Mouse (Mus musculus): ENCODE data around the gene Stx2.
"Not testable (repeated sequence)": the region's sequence is repeated elsewhere in the genome, so short reads cannot be mapped to it uniquely, and the experiment has no call there.

Gene Stx2

GRCm38 (mm10) chr5:129015020-129015419, 6.6 kb upstream of the Stx2 start:
- in situ Hi-C loops (cut with MboI; ENCODE audit: low sequenced_read_pairs): loop anchor here (25.0 kb wide), 2 partner anchors 1247 to 1403 kb away; partner anchors contain the start of genes Sbds and Tyw1

DNA sequence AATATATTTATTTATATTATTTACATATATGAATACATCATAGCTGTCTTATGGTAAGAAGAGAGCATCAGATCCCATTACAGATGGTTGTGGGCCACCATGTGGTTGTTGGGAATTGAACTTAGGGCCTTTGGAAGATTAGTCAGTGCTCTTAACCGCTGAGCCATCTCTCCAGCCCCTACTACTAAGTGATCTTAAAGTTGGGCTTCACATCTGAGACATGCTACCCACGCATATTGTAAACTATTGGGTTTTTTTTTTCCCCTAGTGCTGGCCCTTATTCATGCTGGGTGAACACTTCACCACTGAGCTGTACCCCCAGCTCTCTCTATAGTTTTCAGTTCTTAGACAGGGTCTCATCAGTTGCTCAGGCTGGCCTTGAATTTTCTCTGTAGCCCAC, 2.6 kb upstream of the Stx2 start:
- in situ Hi-C loops (cut with MboI; ENCODE audit: low sequenced_read_pairs): loop anchor here (25.0 kb wide), 2 partner anchors 1251 to 1399 kb away; partner anchors contain the start of genes Sbds and Tyw1

GRCm38 (mm10) chr5:129009577-129009976, 1.2 kb upstream of the Stx2 start:
- in situ Hi-C loops (cut with MboI; ENCODE audit: low sequenced_read_pairs): loop anchor here (25.0 kb wide), 2 partner anchors 1253 to 1397 kb away; partner anchors contain the start of genes Sbds and Tyw1

- in situ Hi-C loops (cut with MboI; ENCODE audit: low sequenced_read_pairs): loop anchor here (25.0 kb wide), 2 partner anchors 1254 to 1396 kb away; partner anchors contain the start of genes Sbds and Tyw1
Observed at GRCm38 (mm10) chr5:129008008-129008407, 366 bp downstream of the Stx2 start.

DNA sequence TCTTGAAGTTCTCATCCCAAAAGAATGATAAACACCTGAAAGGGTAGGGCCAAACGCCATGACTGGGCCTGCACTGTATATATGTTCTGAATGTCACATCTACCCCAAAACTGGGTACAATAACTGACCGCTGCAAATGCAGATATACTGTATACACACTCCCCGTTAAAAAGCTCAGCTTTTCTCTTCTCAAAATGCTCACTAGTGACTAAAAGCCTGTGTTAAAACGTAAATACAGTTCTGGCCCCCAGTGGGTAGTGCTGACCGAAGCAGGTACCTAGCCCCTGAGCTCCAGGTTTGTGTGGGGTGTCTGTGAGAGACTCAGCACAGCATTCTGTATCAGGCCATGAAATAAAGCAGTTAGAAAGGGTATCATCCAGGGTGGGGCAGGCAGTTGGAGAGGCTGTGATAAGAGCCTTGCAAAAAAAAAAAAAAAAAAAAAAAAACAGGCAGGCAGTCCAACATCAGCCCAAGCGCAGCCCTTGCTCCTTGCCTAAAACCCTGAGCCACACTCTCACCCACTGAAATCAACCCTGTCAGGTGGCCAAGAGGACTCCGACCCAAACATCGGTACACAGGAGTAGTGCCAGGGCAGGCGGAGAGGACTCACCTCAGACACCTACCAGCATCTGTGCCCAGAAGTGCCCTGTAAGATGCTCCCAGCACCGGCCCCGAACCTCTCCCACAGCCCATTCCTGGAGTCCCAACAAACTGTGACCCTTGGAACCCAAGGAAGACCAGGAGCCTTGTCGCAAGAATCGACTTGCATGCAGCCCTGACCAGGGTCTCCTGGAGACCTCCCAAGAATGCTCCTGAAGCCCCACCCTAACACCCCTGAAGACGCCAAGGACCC, 1.0 kb downstream of the Stx2 start:
- in situ Hi-C loops (cut with MboI; ENCODE audit: low sequenced_read_pairs): loop anchor here (25.0 kb wide), 2 partner anchors 1255 to 1395 kb away; partner anchors contain the start of genes Sbds and Tyw1

DNA sequence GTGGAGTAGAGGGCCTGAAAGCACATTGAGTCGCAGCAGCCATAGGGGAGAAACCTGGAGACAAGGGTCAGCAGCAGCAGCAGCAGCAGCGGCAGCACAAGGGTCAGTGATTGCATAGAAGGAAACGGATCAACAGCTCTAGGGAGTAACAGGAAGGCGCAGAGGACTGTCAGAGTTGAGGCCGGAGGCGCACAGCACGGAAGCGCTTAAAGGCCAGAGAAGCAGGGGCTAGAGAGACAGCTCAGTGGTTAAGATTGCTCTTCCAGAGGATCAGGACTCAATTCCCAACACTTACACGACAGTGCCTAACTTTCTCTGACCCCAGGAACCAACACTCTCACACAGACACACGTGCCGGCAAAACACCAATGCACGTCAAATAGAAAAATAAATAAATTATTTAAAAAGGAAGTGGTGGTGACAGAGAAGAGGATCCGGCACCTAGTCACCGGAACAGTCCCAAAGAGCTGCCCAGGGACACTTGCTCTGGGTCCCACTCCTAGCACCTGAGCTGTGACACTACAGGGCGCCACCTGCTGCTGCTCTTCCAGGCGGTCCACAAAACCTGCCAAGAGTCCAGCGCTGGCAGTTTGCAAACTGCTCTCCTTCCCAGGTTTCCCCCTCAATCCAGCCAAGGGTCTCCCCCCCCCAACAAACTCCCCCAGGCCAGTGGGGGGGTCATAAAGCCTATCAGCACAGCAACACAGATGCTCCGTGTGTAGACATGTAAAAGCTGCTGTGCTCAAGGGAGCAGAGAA, 2.2 kb downstream of the Stx2 start:
- in situ Hi-C loops (cut with MboI; ENCODE audit: low sequenced_read_pairs): loop anchor here (25.0 kb wide), 2 partner anchors 1256 to 1394 kb away; partner anchors contain the start of genes Sbds and Tyw1

DNA sequence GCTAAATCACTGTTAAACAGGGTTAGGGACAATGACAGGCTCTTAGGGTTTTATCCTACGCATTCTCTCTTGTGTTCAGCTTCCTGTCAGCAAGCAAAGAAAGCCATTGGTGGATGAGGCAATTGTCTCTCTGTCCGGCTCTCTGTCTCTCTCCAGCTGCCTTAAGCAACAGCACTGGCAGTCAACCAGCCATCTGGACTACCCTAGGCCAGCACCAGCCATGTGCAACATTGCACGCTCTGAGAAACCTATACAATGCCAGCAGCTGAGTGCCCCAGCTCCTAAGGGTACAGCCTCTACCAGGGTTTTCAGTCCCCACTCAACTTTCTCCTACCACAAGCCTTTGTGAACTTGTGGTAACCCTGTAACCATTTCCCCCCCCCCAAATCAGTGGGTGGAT, 3.0 kb downstream of the Stx2 start:
- in situ Hi-C loops (cut with MboI; ENCODE audit: low sequenced_read_pairs): loop anchor here (25.0 kb wide), 2 partner anchors 1257 to 1393 kb away; partner anchors contain the start of genes Sbds and Tyw1

DNA sequence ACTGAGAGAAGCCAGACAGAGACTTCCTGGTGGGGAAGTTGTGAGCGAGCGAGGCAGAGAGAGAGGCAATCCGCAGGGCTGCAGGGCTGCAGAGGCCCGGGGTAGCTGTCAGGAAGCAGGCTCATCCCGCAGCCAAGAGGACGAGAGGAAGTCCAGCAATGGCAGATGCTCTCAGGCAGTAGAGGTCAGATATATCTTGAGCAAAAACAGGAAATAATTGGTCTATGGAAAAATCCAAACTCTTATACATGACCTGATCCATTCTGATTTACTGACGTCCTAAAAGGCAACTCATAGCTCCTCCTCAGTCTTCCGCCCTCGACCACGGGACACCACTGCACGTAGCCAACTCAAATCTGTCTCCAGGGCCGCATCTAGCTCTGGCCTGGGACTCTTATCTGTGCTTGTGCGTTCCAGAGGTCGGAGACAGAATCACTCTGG, 5.8 kb downstream of the Stx2 start:
- in situ Hi-C loops (cut with MboI; ENCODE audit: low sequenced_read_pairs): loop anchor here (25.0 kb wide), 2 partner anchors 1260 to 1390 kb away; partner anchors contain the start of genes Sbds and Tyw1

DNA sequence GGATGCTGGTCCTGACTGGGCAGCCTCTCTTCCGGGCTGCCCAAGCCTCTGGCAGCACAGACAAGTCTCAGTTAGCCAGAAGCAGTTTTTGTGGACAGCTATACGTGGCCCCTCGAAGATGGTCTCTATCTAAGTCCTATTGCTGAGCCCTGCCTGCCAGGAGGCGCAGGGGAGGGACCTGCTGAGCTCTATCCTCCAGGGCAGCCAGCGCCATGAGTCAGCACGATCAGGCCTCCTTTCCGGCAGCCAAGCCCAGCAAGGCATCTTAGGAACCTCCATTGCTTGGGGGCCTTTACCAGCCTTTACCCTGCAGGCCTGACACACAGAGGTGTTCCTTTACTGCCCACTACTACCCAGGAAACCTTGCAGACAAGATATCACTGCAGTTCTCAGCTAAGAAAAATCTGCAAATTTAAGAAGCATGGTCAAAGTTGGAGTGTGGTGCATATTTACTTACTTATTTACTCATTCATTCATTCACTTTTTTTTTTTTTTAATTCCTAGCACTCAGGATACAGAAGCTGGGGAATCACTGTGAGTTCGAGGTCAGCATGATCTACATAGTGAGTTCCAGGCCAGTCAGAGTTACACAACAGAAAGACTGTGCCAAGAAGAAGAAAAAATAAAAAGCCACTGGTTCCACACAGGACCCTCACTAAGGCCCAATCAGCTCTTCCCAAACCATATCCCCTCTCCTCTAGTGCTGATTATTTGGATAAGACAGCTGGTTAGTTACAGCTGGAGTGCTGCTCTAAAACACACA, 7.5 kb downstream of the Stx2 start:
- in situ Hi-C loops (cut with MboI; ENCODE audit: low sequenced_read_pairs): loop anchor here (25.0 kb wide), 2 partner anchors 1261 to 1389 kb away; partner anchors contain the start of genes Sbds and Tyw1

- in situ Hi-C loops (cut with MboI; ENCODE audit: low sequenced_read_pairs): no loop called here
Observed at GRCm38 (mm10) chr5:128987141-128987954, 21.0 kb downstream of the Stx2 start.

DNA sequence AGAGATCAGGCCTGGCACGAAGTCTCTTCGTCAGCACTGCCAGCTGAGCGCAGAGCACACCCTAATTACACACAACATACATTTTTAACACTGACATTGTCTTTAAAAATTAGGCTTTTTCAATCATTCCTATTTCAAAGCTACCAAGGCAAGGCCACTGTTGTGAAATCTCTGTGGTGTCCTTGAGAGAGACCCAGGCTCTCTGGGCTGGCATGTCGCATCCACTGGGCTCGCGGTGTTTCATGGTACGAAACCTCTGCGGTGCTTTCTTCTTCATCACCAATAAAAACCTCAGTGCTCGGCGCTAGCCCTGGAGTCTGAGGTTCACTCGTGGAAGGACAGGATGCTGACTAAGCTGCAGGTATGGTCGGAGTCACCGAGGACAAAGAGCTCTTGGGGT, 22.4 kb downstream of the Stx2 start:
- in situ Hi-C loops (cut with MboI; ENCODE audit: low sequenced_read_pairs): no loop called here

GRCm38 (mm10) chr5:128984536-128984935, 23.8 kb downstream of the Stx2 start:
- in situ Hi-C loops (cut with MboI; ENCODE audit: low sequenced_read_pairs): no loop called here

- in situ Hi-C loops (cut with MboI; ENCODE audit: low sequenced_read_pairs): no loop called here
Observed at GRCm38 (mm10) chr5:128981607-128982006, 26.8 kb downstream of the Stx2 start.

DNA sequence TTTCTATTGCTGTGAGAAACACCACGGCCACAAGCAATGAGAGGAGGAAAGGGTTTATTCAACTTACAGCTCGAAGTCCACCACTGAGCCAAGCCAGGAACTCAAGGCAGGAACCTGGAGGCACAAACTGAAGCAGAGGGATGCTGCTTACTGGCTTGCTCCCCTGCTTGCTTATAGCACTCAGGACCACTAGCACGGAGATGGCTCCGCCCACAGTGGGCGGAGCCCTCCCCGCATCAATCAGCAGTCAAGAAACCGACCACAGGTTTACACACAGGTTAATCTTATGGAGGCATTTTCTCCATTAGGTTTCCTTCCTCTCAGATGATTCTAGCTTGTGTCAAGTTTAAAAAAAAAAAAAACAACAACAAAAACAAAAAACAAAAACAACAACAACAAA, 27.5 kb downstream of the Stx2 start:
- in situ Hi-C loops (cut with MboI; ENCODE audit: low sequenced_read_pairs): no loop called here

- in situ Hi-C loops (cut with MboI; ENCODE audit: low sequenced_read_pairs): no loop called here
Observed at GRCm38 (mm10) chr5:128978957-128979356, 29.4 kb downstream of the Stx2 start.

DNA sequence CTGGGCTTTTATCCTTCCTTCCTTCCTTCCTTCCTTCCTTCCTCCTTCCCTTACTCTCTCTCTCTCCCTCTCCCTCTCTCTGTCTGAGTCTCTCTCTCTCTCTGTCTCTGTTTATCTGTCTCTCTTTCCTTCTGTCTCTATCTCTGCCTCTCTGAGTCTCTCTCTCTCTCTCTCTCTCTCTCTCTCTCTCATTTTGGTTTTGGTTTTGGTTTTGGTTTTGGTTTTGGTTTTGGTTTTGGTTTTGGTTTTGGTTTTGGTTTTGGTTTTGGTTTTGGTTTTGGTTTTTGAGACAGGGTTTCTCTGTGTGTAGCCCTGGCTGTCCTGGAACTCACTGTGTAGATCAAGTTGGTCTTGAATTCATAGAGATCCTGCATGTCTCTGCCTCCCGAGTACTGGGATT, 30.9 kb downstream of the Stx2 start:
- in situ Hi-C loops (cut with MboI; ENCODE audit: low sequenced_read_pairs): not testable (repeated sequence)

DNA sequence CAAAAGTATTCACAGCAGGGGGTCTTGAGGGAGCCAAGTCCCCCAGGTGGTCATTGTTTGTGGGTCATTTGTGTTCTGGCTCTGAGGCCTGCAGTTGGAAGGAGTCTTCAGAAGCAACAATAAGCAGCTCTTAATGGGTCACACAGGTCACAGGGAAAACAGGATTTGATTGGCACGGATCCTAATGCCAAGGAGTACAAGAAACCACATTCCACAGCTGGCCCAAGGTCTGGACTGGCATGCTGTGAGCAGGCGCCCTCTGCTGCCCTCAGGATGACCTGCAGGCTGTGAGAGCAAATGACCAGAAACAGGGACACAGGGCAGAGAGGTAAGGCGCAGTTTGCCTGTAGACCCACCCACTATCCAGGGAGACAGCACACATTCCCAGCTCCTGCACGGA, 32.1 kb downstream of the Stx2 start:
- in situ Hi-C loops (cut with MboI; ENCODE audit: low sequenced_read_pairs): no loop called here

GRCm38 (mm10) chr5:128971298-128971697, 37.1 kb downstream of the Stx2 start:
- in situ Hi-C loops (cut with MboI; ENCODE audit: low sequenced_read_pairs): no loop called here

DNA sequence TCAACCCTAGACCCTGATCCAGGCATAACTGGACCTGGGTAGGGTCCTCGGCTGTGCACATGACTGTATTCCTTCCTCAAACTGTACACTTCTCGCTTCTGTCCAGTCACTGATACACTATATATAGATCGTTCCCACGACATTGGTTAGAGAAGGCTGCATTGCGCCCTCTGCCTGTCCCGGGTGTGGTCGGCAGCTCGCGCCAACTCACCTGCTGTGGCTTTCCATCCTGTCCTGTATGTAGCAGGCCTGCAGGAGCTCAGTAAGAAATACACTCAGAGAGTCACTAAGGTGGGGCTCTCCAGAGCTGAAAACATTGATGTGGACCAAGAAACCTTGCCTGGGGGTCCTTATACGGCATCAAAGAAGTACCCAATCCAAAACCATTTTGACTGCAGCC, 37.5 kb downstream of the Stx2 start:
- in situ Hi-C loops (cut with MboI; ENCODE audit: low sequenced_read_pairs): no loop called here

- in situ Hi-C loops (cut with MboI; ENCODE audit: low sequenced_read_pairs): no loop called here
Observed at GRCm38 (mm10) chr5:128964353-128964752, 44.0 kb downstream of the Stx2 start.

Data from CH12F3 (cell line).